Mouse (Mus musculus) E14TG2a.4 (cell line): ENCODE results near the gene Gm6592.

Source experiments
- H3K27me3 ChIP-seq: 2 replicates; pipeline ENCODE4 v1.6.1; 2014; ENCODE audit warnings: low read length, control low read depth; ENCODE audit not compliant: insufficient read depth
- H3K36me3 ChIP-seq: 2 replicates; pipeline ENCODE4 v1.6.1; 2014; ENCODE audit warnings: low read length, control low read depth; ENCODE audit not compliant: insufficient read depth
- H3K4me1 ChIP-seq: replicated peaks from 2 replicates; pipeline ENCODE4 v1.6.1; 2014; ENCODE audit warnings: low read depth, low read length, control low read depth
- H3K4me3 ChIP-seq: replicated peaks from 2 replicates; pipeline ENCODE4 v1.5.1; 2014; ENCODE audit warnings: mild to moderate bottlenecking, low read length
- H3K9me3 ChIP-seq: 2 replicates; pipeline ENCODE4 v1.6.1; 2014; ENCODE audit warnings: low read length, control low read depth
- NANOG ChIP-seq: IDR thresholded peaks from 2 replicates; pipeline ENCODE4 v1.6.1; 2014; ENCODE audit warnings: borderline replicate concordance, low read length, mixed read lengths
- POU5F1 ChIP-seq: IDR thresholded peaks from 2 replicates; pipeline ENCODE4 v1.6.1; 2014; ENCODE audit warnings: low read length, borderline replicate concordance

Gm6592 gene

DNA sequence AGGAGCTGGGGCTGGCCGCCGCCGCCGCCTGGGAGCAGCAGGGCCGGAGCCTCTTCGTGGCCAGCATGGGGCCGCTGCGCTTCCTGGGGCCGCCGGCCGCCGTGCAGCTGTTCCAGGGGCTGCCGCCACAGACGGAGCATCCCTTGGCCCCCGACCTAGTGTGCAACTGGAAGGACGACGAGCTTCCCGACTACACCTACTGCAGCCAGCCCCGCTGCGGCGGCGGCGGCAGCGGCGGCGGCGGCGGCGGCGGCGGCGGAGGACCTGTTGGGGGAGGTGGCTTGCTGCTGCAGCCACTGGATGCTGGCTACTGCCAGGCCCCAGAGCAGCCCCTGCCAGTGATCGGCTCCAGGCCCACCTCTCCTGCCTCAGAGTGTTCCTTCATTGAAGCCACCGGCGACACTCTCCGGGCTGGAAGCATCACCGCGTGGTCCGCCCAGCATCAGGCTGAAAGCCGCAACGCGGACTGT is 49.4 kb downstream of the Gm6592 start:
- Histone ChIP-seq H3K36me3 (no peaks in the 10 kb centered on the region), H3K4me1 (no peaks in the 10 kb centered on the region), H3K9me3 (no peaks in the 10 kb centered on the region), H3K27me3 (peaks cover 20% of the 10 kb centered on the region), H3K4me3 (peak overlapping the region; percentile 72)
- TF ChIP-seq NANOG (no peak), POU5F1 (no peak)
